In genomic region chr12:72050156-72050555, GRCm38 (mm10) we compare ENCODE assay signal across 1 mouse cellular context. TPM values are rescaled to one million over a fixed set of nuclear protein-coding genes. Genes with fewer than 3 reads are reported as not detected.
"Had no signal": no experiment of that assay in that cellular context is flagged by ENCODE, and none has a peak within 500 bp of the region (broad histone marks: within the 10 kb centered on the region; RNA-seq: fewer than 3 reads in every experiment).

No protein-coding gene starts in this region.

RNA-seq across cellular contexts. Expression of gene Gpr135, which starts 20.8 kb away (rescaled TPM):
- total RNA-seq: common myeloid progenitor, adult 5-6 weeks had no signal
